Mouse (Mus musculus): ENCODE results near the gene Ntm.

Gene Ntm

DNA sequence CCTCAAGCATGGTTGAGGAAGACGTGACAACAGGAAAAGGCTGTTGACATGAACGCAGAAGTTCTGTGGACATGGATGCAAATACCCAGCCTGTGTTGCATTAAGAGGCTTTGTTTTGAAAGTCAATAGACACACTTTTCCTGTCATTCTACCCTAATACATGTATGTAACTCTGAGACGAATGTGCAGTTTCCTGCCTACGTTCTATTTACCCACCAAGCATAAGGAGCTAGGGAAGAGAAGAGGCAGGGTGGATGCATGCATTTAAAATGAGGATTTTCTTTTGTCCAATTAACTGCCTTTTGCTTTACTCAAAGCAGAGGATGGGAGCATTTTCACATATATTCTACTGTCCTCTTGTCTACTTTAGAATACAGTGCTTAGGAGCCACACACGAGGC, 858.5 kb downstream of the Ntm start:
- DNase-seq = no peak

DNA sequence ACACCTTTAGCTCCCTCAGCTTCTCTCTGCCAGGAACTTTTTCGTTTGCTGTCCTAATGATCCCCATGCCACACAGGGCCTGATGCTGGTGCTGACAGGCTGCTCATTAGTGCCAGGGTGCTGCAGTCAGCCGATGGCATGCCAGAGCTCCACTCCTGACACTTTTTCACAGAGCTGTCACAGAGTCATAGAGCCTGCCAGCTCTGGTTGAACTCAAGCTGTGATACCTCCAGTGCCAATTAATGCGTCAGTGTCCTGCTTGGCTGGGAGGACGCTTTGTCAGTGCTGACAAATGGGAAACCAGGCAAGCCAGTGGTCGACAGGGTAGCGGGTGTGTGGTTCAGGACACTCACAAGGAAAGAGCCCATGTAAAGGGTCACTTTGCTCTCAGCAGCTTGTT, 858.9 kb downstream of the Ntm start:
- peak; percentile 87 for DNase-seq

DNA sequence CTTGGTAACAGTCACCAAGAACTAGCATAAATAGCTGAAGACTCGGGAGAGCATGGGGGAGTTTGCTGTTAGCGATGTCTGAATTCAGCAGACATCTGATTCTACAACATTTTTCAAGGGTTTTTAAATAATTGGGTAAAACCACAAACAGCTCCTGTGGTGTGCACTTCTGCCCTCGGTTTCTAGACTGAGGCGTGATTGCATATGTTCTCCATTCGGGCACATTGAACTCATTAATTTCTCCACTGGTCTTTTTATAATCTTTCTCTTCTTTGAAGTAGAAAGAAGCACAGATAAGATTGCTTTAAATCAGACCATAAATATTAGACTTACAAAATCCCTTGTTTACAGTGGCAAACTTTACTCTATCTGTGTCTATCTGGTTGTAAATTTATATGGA, 862.3 kb downstream of the Ntm start:
- DNase-seq = no peak

DNA sequence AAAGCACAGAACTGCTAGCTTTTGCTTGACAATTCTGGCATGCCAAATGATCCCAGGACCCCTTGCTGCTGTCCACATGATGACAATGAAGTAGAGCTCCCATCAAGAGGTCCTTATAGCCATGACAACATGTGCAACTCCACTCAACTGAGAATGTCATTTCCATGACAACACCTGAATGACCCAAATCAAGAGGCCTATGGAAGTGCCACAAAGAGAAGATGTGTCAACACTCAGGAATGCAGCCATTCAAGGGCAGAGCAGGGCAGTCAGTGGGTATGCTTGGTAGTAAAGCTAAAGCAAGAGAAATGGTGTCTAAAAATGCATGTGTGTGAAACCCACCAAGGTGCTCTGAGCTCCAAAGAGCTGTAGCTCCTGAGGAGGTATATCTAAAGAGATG, 870.5 kb downstream of the Ntm start:
- DNase-seq = no peak

DNA sequence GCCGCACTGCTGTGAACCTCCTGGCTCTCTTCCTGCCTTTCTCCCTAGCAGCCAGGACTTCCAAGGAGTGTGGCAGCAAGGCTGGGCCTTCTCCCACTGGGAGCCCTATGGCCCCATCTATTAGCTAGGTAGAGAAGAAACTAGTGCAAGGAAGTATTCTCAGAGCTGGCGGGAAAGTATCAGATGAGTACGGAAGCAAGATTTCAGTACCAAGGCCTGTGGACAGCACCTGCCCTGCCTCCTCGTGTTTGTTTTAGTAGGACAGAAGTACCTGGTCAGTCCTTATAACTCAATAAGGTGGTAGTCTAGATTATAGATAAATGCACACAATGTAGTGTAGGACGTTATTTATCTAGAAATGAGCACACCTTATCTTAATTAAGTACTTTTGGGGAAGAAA, 874.3 kb downstream of the Ntm start:
- DNase-seq = no peak

DNA sequence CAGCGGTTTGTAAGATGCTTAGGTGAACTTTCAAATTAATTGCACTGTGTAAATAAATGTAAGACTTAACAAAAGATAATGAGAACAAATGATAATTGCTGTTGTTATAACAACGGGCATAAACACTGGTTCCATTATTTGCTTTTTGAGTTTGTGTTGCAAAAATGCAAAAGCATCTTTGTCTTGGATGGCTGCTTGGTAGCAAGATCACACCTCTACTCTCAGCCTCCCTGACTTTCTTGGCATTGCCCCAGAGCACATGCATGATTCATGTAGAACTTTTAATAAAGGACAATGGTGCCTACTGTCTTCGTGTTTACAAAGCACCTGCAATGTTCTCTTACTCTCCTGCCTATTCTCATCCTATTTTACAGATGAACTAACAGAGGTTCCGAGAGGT, 875.3 kb downstream of the Ntm start:
- no peak for DNase-seq

DNA sequence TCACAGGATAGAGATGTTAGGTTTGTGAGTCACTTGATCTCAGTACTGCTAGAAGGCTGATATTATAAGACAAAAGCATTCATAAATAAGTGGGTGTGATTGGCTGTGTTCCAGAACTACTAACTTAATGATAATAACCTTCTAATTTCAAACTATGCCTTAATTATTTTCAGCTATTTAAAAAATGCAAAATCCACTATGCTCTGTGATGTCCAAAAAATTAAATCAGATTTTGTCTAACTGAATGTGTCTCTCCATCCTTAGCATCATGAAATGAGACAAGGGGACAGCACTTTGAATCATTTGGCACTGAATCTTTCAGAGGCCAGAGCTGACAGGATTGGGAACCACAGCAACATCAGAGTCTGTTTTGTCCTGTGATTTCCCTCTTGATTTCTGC, 875.8 kb downstream of the Ntm start:
- DNase-seq = no peak

DNA sequence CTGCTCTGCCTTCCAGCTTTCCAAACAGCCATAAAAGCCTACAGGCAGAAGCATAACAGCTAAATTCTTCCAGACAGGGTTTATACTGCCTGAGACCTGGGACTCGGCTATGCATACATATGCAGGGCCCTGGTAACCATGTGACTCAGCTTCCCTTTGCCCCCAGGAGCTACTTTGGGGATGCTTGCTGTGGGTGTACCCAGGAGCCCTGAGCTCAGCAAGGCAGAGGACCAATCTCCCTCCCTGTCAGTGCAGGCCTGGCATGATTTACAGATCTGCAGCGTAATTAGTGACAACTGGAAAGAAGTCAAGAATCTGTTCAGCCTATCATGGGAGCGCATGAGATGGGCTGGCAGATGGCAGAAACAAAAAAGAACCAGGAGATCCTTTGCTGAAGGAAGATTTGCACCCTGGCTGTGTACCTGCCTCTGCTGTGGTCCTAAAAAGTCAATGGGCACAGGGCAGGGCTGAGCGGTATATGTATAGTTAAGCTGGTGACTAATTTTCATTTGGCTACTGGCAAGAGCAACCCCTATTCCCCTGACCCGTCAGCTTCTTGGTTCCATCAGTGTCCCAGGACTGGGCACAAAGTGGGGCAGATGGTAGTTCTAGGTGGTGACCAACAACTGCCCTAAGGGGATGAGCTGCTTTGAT, 886.9 kb downstream of the Ntm start:
- DNase-seq = peak; percentile 77

DNA sequence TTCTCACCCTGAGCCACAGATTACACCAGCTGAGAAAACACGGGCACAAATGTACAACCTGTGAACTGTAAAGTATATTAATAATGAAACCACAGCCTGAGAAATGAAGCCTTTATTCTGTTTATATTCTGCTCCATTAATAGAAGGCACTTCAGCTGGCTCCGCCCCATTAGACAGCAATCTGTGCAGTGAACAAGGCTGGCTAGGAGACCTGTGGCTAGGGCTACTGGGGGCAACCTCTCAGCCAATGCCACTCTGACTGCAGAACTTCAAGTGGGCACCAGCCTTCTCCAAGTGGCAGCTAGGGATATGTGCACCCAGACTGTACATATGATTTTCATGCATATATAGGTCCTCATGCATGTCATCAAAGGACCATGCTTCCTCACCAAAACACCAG, 887.7 kb downstream of the Ntm start:
- no peak for DNase-seq

DNA sequence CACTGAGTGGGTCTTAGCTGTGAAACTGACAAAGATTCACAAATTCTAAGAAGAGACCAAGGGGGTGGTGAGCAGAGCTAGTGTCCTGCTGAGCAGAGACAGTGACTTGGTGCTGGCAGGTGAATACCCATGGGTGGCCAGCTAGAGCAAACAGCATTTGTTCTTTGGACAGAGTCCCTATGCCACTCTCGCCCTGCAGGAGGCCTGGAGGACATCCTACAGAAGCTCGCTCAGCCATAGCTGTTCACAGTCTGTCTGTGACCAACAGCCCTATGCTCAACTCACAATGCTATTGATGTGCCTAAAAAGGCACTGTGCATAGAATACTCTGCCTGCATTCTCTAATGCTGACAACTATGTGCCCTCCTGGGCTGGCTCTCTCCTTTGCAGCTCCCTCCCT, 888.4 kb downstream of the Ntm start:
- DNase-seq = peak; percentile 82

DNA sequence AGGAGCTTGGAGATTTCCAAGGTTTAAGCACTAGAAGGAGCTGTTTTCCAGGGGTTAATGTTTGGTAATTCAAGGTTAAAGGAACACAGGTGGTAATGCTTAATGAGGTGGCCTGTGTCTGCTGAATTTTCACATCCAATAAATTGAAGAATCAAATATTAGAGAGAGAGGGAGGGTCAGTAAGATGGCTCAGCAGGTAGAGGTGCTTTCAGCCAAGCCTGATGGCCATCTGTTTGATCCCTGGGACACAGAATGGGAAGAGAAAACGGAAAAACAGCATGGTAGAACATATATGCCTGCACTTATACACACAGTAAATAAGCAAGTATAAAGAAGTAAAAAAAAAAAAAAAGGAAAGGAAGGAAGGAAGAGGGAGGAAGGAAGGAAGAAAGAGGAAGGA, 890.9 kb downstream of the Ntm start:
- DNase-seq = no peak

DNA sequence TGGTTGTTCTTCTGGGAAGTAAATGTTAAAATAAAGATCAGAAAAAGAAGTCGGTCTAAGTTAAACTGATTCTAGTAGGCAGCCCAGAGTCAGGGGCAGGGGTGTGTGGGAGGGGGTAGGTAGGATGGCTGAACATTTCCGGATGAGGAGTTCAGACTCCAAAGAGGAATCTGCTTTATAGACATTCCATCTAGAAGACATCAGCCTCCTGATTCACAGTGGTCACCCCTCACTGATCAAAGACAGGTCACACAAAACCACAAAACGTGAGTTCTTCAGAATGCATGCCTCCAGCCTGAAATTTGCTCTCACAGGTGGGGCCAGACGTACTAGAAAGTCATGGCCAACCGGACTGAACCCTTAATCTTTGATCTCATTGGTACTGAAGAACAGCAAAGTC, 895.4 kb downstream of the Ntm start:
- DNase-seq = no peak

DNA sequence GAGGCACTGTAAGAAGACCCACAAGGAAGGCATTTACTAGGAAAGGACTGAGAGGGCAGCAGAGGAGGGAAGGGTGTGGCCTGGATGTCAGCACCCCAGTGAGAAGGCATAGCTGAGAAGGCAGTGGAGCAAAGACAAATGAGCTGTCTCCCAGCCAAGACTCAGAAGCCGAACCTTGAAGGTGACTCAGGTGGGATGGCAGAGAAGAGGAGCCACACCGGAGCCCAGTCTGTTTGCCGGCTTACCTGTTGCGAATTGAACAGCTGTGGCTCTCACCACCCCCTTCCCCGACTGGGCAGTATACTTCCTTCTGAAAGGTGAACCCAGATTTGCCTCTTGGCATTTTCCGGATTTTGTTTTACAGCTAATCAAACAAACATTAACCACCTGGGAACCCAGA, 902.6 kb downstream of the Ntm start:
- no peak for DNase-seq

DNA sequence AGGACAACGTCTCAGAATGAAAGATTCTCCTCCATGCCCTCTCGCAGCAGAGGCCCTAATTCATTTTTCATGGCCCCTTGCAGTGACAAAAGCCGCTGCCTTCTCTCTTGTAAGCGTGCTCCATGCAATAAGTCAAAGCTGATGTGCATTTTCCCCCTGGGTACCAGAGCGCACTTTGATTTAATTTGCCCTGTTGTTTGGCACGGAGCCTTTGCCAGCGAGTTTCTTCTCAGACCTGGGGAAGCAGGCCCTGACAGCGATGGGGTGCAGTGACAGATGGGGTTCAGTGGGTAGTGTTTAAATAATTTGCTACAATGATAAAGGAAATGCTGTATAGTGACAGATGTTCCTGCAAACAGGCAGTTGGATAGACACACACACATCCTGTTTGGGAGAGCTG, 904.1 kb downstream of the Ntm start:
- no peak for DNase-seq

DNA sequence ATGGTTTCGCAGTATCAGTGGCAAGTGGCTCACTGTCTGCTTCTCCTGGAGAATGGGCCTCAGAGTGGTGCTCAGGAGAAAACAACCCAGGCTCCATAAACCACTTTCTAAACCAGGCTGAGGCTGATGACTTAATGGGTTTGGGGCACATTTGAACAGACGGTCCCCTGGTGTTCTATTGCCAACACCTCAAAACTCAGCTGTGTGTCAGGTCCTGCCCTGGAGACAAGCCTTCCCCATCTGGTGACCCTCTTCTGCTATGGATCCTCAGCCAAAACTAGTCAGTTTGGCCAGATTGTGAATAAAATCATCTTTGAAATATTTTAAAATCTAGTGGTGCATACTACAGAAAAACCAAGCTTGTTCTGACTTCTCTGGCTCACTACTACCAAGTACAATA, 907.3 kb downstream of the Ntm start:
- no peak for DNase-seq

DNA sequence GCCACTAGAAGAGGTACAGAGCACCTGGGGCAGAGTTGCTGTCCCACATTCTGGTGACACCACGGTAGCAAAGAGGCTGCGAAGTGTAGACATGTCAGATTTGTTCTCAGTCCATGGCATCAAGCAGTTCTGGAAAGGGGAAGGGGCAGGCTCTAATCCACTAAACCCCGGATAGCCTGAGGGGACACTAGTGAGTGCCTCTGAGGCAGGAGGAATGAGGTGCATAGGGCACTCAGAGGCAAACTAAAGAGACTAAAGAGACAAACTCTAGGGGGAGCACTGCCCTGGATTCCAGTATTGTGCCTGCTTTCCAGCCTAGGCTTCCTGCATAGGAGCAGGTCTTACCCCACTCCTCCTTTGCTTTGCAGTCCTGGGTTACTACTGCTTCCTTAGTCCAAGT, 926.5 kb downstream of the Ntm start:
- no peak for DNase-seq

DNA sequence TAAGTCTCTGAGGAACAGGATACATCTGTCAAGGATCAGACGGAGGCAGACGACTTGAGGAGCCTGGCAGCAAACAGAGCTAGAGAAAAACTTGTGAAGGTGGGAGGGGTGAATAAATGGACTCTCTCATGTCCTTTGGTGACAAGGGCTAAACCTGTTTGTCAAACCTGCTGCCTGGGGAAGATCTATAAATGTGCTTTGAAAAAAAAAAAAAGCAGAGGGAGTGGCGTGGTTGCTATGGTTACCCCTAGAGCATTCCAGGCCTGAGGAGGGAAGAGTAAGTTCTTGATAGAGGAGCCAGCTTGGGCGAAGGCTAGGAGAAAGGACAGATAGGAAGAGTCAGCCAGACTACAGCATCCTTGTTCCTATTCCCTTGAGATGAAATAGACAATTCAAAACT, 926.9 kb downstream of the Ntm start:
- DNase-seq = no peak

DNA sequence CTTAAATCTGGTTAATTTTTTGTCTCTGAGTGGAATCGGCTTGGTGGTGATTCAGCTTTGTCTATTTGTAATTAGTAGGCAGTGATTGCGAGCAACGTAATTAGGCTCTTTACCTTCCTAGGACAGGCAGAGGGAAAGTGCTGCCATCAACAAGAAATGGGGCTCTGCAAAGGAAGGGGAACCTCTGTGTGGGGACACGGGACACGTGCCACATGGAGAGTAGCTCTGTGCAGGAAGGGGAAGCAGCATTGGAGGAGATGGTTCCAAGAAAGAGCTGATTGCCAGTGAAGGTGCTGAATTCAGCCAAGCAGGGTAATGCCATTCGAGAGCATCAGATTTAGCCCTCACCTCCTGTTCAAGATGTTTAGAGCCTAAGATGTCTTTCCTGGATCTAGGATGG, 936.5 kb downstream of the Ntm start:
- DNase-seq = no peak

DNA sequence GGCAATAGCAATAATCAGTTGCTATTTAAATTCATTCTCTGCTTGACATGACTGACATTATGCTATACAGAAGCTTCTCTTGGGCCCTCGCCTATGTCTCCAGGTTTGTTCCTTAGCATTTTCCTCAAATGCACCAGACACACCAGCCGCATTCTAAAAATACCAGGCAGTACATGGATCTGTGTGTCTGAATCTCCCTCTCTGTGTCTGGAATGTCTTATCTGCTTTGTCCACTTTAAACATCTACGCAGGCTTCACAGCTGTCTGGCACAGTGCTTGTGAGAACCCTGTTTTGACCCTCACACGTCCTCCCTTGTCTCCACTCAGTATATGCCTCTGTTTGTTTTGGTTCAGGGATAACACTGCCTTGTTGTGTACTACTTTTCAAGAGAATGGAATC, 937.3 kb downstream of the Ntm start:
- no peak for DNase-seq

DNA sequence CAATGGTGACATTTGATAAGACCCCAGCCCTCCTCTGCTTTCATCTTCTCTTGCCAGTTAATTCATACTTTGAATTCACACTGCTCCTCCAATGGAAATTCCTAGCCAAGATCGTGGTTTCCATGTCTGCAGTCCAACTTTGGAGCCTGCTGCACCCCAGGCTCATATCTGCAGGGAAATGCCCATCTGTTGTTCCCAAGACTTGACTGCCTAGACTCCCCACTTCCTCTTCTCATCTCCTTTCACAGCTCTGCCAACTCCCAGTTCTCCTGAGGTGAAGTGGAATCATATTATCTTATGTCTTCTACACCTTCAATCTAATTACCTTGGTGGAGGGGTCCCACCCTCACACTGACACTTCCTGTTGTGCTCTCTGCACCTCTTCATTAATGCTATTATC, 937.8 kb downstream of the Ntm start:
- peak; percentile 33 for DNase-seq

DNA sequence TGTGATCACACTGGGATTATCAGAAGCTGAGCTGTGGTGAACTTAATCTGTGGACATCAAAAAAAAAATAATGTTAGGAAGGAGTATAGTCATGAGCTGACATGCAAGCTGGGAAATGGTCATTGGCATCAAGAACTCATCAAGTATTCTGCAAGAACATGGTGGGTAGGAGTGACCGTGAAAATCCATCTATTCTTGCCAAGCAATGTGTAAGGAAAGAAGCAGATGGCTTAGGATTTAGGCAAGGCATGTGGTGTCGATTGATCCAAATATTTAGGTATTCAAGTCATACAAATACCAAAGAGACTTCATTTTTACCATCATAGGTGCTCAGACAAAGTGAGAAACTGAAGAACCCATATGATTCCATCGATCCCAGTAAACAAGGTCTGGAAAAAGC, 946.1 kb downstream of the Ntm start:
- DNase-seq = no peak

DNA sequence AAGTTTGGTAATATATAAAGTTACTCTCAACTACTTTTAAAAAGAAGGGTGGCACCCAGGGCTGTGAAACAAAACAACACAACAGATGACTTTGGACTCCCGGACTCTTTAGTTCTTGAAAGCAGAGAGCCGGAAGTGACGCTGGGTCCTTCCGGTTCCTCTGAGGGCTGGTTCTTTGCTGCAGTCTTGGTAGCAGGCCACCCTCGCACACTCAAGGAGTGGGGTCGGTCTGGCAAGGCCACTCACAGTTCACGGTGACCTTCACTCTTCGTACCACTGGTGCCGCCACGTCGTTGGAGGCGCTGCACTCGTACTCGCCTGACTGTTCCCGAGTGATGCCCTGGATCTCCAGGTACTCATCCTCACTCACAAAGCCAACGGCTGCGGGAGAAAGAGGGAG, 949.1 kb downstream of the Ntm start:
- DNase-seq = no peak

DNA sequence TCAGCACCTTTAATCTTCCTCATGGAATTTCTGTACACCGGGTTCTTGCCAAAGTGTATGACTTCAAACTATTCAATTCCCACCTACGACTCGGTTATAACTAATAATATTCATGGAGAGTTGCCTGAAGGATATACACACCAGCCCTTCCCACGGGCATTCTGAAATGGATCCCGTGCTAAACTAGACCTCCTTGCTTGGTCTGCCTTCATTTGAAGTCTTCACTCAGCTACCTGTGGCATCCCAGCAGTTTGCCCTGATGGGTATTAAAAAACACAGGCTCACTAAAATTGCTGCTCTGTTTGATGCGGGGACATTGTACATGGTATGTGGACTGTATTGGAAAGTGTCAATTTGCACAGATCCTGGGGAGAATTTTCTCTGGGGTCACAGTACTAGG, 950.4 kb downstream of the Ntm start:
- no peak for DNase-seq

DNA sequence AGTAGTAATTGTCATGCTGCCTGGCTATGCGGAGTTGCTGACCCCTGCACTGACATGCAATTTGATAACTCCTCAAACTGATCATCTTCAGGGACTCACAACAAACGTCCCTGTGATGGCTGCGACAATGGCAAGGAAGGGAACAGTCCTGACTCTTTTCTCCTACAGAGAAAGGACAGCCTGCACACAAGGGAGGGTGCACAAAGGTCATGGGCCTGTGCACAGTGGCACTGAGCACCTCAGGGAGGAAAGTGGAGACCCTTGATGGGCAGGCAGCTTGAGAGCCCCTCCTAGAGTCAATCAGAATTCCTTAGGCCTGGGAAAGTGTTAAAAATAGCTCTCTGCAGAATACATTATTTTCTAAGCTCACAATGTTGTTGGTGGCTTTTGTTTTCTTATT, 951.5 kb downstream of the Ntm start:
- DNase-seq = no peak

DNA sequence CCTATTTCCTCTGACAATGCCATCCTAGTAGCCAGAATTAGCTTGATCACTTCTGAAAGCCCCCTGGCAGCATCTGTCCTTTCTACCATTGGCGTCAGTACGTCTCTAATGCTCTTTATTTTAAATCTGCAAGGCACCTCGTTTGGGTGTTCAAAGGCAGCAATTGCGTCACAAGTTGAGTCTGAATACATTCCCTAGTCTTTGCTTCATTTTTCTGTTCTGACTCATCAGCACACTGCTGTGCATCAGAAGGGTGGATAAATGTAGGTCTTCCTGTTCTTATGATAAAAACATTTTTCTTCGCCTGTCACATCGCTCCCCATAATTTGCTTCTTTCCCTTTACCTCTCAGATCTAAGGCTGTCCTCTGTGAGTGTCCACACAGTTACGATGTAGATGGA, 958.4 kb downstream of the Ntm start:
- no peak for DNase-seq

DNA sequence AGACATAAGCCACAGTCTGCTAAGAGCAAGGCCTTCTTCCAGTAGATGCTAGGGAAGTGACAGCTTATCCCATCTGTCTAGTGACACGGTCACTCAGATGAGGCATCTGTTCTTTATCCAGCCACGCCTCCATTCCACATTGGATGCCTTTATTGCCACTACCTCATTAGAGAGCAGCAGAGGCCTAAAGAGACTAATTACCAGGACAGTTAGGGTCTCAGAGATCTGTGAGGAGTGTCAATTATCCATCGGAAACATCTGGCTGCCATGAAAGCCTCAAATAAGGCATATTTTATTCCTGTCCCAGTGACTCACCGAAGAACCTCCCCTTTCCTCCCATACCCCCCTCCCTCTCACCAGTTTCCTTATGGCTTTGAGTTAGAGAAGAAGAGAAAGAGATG, 963.0 kb downstream of the Ntm start:
- DNase-seq = no peak

Data from cerebellum, adult 8-10 months (tissue).